Mouse (Mus musculus) midbrain, embryonic 14.5 days (tissue): ENCODE results near the gene Pprc1. TPM values are rescaled to one million over a fixed set of nuclear protein-coding genes. Genes with fewer than 3 reads are reported as not detected.

ENCODE experiments used
- ATAC-seq: fragments of 200-750 bp; cut with Nextera tagmentation; 2 replicates; pipeline ENCODE4 v1.8.0; 2017; ENCODE audit warnings: moderate number of reproducible peaks, moderate library complexity; ENCODE audit not compliant: low FRiP score, low TSS enrichment
- DNase-seq: peaks from one replicate; pipeline ENCODE4 v3.0.0-alpha.2; 2015
- H3K27ac ChIP-seq: fragments of 300-500 bp; sonication (generic); replicated peaks from 2 replicates; pipeline ENCODE4 v1.5.1; 2014; ENCODE audit warnings: mild to moderate bottlenecking, low read depth, low read length, moderate library complexity
- H3K27me3 ChIP-seq: fragments of 300-500 bp; sonication (generic); 2 replicates; pipeline ENCODE4 v1.6.1; 2014; ENCODE audit warnings: low read length, control low read depth, mixed read lengths; ENCODE audit not compliant: control insufficient read depth, insufficient read depth
- H3K36me3 ChIP-seq: fragments of 300-500 bp; sonication (generic); 2 replicates; pipeline ENCODE4 v1.6.1; 2014; ENCODE audit warnings: low read length, control low read depth; ENCODE audit not compliant: control insufficient read depth, insufficient read depth
- H3K4me1 ChIP-seq: fragments of 300-500 bp; sonication (generic); 2 replicates; pipeline ENCODE4 v1.6.1; 2014; ENCODE audit warnings: mild to moderate bottlenecking, antibody characterized with exemption, low read length, control low read depth; ENCODE audit not compliant: control insufficient read depth, insufficient read depth
- H3K4me2 ChIP-seq: fragments of 300-500 bp; sonication (generic); 2 replicates; pipeline ENCODE4 v1.6.1; 2014; ENCODE audit warnings: mild to moderate bottlenecking, low read length, moderate library complexity
- H3K4me3 ChIP-seq: fragments of 300-500 bp; sonication (generic); replicated peaks from 2 replicates; pipeline ENCODE4 v1.5.1; 2014; ENCODE audit warnings: low read depth, low read length
- H3K9ac ChIP-seq: fragments of 300-500 bp; sonication (generic); replicated peaks from 2 replicates; pipeline ENCODE4 v1.6.1; 2014; ENCODE audit warnings: mild to moderate bottlenecking, low read length, moderate library complexity
- H3K9me3 ChIP-seq: fragments of 300-500 bp; sonication (generic); 2 replicates; pipeline ENCODE4 v1.6.1; 2016; ENCODE audit warnings: low read length, control low read depth, mixed read lengths; ENCODE audit not compliant: control insufficient read depth
- WGBS: fragments of 180-500 bp; shearing (Covaris S2); extraction: QIAGEN DNeasy Blood & Tissue Kit; methylation state at CpG from one replicate; pipeline ENCODE4 v1.1.7; 2014; 5-methylcytosine and 5-hydroxymethylcytosine counted together
- polyA plus RNA-seq: library from polyadenylated mRNA; unstranded; fragments of >200 nt; fragmentation: Nextera tagmentation; extraction: Ambion mirVana; gene quantifications from 2 replicates; pipeline ENCODE4 v1.2.1, GENCODE M21; 2014

Gene Pprc1
- polyA plus RNA-seq, 1 experiment from 2014 or later, result 21.1 TPM

GRCm38 (mm10) chr19:46056947-46057607, 12.4 kb downstream of the Pprc1 start:
- Histone ChIP-seq H3K27ac (peak overlapping the region; percentile 85), H3K4me2 (peak overlapping the region; percentile 89), H3K36me3 (peaks cover 4% of the 10 kb centered on the region), H3K4me1 (peaks cover 10% of the 10 kb centered on the region), H3K9me3 (no peaks in the 10 kb centered on the region), H3K27me3 (no peaks in the 10 kb centered on the region), H3K9ac (peak overlapping the region; percentile 70), H3K4me3 (peak overlapping the region; percentile 82)
- ATAC-seq, result peak; percentile 51
- under 1% methylated on average over 41 of the region's 42 CpGs for WGBS
- peak; percentile 84 for DNase-seq

GRCm38 (mm10) chr19:46058466-46058865, 13.8 kb downstream of the Pprc1 start:
- peaks cover 10% of the 10 kb centered on the region for H3K4me1 ChIP-seq
- no peaks in the 10 kb centered on the region for H3K9me3 ChIP-seq
- 97% methylated on average over 7 of the region's 7 CpGs for WGBS
- ATAC-seq, result no peak
- DNase-seq, result no peak
- H3K27ac ChIP-seq, result no peak overlapping the region
- peaks cover 18% of the 10 kb centered on the region for H3K36me3 ChIP-seq
- no peaks in the 10 kb centered on the region for H3K27me3 ChIP-seq
- no peak overlapping the region for H3K9ac ChIP-seq
- no peak overlapping the region for H3K4me2 ChIP-seq
- H3K4me3 ChIP-seq, result no peak overlapping the region

DNA sequence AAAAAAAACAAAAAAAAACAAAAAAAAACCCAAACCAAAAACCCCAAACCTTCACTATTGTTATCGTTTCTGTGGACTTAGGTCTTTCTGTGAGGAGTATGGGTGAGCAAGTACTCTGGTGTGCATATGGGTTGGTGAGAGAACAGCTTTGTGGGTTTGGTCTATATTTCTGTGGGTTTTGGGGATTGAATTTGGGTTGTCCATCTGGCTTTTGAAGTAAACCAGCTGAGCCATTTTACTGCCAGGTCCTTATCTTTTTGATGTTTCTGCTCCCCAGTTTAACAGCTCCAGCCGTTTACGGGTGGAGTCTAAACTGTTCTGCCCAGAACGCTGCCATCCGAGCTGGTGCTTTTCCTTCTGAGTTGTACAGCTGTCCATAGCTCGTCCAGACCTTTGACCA, 16.2 kb downstream of the Pprc1 start:
- H3K27ac ChIP-seq, result no peak overlapping the region
- no peak overlapping the region for H3K9ac ChIP-seq
- DNase-seq (no peak), ATAC-seq (no peak)
- H3K27me3 ChIP-seq, result no peaks in the 10 kb centered on the region
- H3K4me1 ChIP-seq, result peaks cover 10% of the 10 kb centered on the region
- peaks cover 42% of the 10 kb centered on the region for H3K36me3 ChIP-seq
- no peak overlapping the region for H3K4me3 ChIP-seq
- no peaks in the 10 kb centered on the region for H3K9me3 ChIP-seq
- 93% methylated on average over 6 of the region's 6 CpGs for WGBS
- no peak overlapping the region for H3K4me2 ChIP-seq

DNA sequence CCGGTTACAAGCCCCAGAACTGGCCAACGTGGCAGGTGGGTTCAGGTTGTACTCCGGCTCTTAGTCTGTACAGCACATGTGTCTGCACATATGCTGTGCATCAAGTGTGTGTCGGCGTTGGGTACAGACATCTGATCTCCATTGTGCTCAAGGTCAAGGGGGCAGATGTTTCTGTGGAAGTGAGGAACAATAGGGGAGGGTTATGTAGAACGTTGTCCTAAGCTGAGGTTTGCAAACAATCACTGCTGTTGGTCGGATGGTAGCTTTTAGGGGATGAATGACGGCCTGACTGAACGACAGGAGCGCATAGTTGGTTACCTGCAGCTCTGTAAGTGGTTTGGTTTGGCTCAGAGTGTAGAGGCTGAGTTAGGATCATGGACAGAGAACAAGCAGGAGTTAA, 23.4 kb downstream of the Pprc1 start:
- H3K9me3 ChIP-seq, result no peaks in the 10 kb centered on the region
- no peak overlapping the region for H3K27ac ChIP-seq
- no peak for DNase-seq
- WGBS, result 83% methylated on average over 10 of the region's 10 CpGs
- no peak overlapping the region for H3K4me2 ChIP-seq
- no peaks in the 10 kb centered on the region for H3K27me3 ChIP-seq
- H3K9ac ChIP-seq, result no peak overlapping the region
- ATAC-seq, result no peak
- H3K36me3 ChIP-seq, result peaks cover 90% of the 10 kb centered on the region
- no peaks in the 10 kb centered on the region for H3K4me1 ChIP-seq
- H3K4me3 ChIP-seq, result no peak overlapping the region

GRCm38 (mm10) chr19:46073285-46073684, 28.6 kb downstream of the Pprc1 start:
- no peak overlapping the region for H3K4me3 ChIP-seq
- DNase-seq (no peak), ATAC-seq (no peak)
- peaks cover 46% of the 10 kb centered on the region for H3K36me3 ChIP-seq
- H3K4me1 ChIP-seq, result peaks cover 10% of the 10 kb centered on the region
- H3K27ac ChIP-seq, result no peak overlapping the region
- H3K9ac ChIP-seq, result no peak overlapping the region
- no peaks in the 10 kb centered on the region for H3K27me3 ChIP-seq
- WGBS, result 89% methylated on average over 7 of the region's 7 CpGs
- H3K9me3 ChIP-seq, result no peaks in the 10 kb centered on the region
- H3K4me2 ChIP-seq, result no peak overlapping the region

DNA sequence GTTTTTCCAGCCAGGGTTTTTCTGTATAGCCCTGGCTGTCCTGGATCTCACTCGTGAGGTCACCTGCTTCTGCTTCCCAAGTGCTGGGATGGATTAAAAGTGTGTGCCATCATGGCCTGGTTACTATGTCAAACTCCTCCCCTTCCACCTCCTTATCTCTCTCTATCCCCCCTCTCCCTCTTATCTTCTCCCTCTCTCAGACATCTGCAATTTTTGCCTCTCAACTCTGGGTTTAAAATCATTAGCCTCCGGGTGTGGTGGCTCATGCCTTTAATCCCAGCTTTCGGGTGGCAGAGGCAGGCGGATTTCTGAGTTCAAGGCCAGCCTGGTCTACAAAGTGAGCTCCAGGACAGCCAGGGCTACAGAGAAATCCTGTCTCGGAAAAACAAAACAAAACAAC, 29.6 kb downstream of the Pprc1 start:
- Histone ChIP-seq H3K4me1 (peaks cover 10% of the 10 kb centered on the region), H3K27me3 (no peaks in the 10 kb centered on the region), H3K9ac (no peak overlapping the region), H3K4me2 (no peak overlapping the region), H3K9me3 (no peaks in the 10 kb centered on the region), H3K4me3 (no peak overlapping the region), H3K36me3 (peaks cover 49% of the 10 kb centered on the region), H3K27ac (no peak overlapping the region)
- no peak for DNase-seq
- no peak for ATAC-seq
- 95% methylated on average over 5 of the region's 5 CpGs for WGBS

GRCm38 (mm10) chr19:46075616-46076607, 31.2 kb downstream of the Pprc1 start, which contains the start of gene Nolc1:
TSS of gene Nolc1 (plus strand) at chr19:46075863.
- Histone ChIP-seq H3K9ac (peak within 1 kb of the TSS; percentile 68), H3K27ac (peak within 1 kb of the TSS; percentile 68), H3K36me3 (peaks cover 54% of the 10 kb centered on the region), H3K4me2 (peak within 1 kb of the TSS; percentile 67), H3K4me1 (peaks cover 10% of the 10 kb centered on the region), H3K9me3 (no peaks in the 10 kb centered on the region), H3K27me3 (no peaks in the 10 kb centered on the region), H3K4me3 (peak within 1 kb of the TSS; percentile 83)
- DNase-seq, result peak; percentile 99
- under 1% methylated on average over 66 of the region's 66 CpGs for WGBS
- ATAC-seq, result peak; percentile 95

DNA sequence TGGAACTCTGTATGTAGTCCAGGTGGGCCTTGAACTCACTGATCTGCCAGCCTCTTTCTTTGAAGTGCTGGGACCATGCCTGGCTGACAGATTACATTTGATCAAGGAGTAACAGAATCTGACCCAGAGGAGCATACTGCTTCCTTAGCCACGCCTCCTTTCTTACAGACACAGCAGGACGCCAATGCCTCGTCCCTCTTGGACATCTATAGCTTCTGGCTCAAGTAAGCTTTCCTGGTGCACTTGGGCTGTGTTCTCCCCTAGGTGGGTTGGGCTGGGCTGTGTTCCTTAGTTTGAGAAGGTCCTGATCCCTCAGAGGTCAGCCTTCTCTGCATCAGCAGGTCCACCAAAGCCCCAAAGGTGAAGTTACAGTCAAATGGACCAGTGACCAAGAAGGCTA, 33.8 kb downstream of the Pprc1 start:
- no peak overlapping the region for H3K27ac ChIP-seq
- no peak overlapping the region for H3K9ac ChIP-seq
- peaks cover 10% of the 10 kb centered on the region for H3K4me1 ChIP-seq
- H3K4me2 ChIP-seq, result no peak overlapping the region
- no peak overlapping the region for H3K4me3 ChIP-seq
- DNase-seq (no peak), ATAC-seq (no peak)
- H3K27me3 ChIP-seq, result no peaks in the 10 kb centered on the region
- H3K36me3 ChIP-seq, result peaks cover 54% of the 10 kb centered on the region
- no peaks in the 10 kb centered on the region for H3K9me3 ChIP-seq
- WGBS, result 63% methylated on average over 3 of the region's 3 CpGs
